Mouse (Mus musculus) T-helper 1 cell (primary cell): ENCODE measurements around the gene Abca12.

ENCODE experiments used
- in situ Hi-C: fragments of 300-600 bp; cut with MboI, MseI; formaldehyde crosslinking; loops from one replicate; pipeline ENCODE4 v1.15.1; 2025; ENCODE audit warnings: high pct_unique_total_duplicates

Gene Abca12

DNA sequence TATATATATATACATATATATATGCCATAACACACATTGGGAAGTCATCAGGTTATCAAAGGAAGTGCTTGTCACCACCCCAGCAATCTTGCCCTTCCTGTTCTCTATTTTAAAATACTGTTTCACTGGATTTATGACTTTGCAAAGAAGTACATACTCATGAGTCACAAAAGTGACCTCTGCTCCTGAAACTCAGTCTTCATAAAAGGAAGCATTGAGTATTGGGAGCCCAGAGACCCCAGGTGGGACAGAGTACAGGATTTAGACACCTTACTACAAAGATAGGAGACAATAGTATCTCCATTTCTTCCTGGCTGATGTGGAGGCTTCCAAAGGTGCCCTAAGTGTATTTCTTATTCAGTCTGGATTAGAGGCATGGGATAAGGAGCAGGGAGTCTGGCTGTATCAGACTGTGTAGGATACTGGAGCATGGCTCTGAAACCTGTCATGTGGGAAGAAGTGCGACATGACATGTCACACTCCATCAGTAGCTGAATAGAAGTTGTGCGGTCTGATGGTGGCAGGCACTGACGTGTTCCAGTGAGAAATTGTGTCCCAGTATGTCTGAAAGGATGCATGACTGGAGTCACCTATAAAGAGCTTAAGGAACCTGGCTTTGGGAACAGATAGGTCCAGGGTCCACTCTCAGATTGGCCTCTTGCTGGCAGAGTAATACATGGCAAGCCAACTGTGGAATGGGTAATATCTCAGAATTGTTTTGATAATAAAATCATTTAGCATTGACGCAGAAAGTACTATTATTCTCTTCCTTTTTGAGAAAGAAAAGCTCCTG is 76.0 kb downstream of the Abca12 start:
- in situ Hi-C loops: no loop called here

DNA sequence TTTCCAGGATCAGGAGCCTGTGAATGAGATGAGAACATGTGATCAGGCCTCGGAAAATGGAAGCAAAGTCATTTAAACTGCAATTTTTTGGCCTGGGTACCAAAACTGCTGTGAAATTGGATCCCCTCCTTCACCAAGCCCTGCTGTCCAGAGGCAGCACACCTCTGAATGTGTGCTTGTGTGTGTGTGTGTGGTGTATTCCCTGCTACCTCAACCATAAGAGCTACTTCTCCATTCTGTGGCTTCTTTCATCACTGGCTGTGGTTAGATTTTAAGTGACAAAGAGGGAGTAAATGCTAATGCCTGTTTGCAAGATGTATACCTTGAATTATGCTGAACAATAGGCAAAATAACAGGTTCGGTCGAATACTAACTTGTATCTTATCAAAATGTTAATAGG is 84.4 kb downstream of the Abca12 start:
- in situ Hi-C loops: no loop called here

DNA sequence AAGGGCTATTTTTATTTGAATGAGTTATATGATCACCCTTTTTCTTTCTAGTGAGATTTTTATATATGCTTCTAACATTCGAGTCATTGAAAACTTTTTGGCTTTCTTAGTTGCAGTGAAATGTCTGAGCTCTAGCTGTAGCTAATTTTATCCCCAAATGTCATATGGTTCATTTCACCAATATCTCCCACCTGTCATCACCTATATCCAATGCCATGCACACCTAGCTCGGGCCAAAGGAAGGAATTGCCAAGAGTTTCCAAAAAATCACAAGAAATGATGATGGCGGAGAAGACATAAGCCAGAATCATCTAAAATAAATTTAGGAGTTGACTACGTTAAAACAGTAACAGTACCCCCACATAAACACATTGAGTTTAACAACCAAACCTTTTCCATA is 102.5 kb downstream of the Abca12 start:
- in situ Hi-C loops: no loop called here

DNA sequence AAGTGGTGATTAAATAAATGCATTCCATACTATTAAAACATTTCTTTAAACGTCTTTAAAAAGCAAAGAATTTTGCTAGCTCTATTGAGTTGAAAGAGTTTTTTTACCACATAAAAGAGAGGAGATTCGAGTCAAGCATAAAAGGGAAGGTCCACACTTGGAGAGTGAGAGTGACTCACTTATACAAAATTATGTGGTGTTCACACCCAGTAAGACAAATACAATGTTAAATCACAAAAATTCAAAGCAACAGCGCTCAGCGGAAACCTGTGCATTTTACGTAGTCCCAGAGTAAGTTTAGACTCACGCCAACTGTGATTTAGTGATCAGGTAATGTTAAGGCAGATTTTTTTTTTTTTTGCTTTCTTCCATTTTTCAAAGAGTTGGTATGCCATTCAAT is 104.1 kb downstream of the Abca12 start:
- in situ Hi-C loops: no loop called here

DNA sequence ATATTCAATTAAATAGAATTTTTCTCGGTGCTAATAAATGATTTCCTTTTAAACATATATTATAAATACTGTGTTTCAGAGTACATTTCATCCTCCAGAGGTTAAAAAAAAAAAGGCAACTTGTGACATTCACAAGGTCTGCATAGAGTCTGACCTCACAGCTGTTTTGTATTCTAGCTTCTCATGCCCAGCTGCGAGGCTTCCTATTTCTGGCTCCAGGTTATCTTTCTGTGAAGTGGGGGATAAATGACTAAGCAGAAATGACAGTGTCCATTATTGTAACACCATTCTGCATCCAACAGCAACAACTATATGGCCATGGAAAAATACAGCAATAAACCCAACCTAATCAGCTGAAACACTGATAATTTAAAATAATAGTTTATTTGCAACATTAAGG is 107.3 kb downstream of the Abca12 start:
- in situ Hi-C loops: no loop called here

DNA sequence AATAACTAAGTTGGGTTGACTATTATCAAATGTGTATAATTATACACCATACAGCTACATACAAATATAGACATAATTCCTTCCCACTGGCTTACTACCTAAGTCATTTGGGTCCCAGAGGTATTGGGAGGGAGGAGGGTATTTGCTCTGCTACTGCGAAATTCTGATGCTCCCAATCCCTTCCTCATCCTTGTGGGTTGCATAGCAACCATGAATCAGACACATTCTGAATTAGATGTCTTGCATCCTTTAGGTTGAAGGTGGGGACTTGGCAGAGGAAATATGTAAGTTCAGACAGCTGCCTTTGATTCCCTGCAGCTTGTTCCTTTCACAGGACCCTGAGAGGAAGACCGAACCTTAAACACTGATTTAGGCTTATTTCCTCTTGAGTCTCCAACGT is 108.5 kb downstream of the Abca12 start:
- in situ Hi-C loops: no loop called here

DNA sequence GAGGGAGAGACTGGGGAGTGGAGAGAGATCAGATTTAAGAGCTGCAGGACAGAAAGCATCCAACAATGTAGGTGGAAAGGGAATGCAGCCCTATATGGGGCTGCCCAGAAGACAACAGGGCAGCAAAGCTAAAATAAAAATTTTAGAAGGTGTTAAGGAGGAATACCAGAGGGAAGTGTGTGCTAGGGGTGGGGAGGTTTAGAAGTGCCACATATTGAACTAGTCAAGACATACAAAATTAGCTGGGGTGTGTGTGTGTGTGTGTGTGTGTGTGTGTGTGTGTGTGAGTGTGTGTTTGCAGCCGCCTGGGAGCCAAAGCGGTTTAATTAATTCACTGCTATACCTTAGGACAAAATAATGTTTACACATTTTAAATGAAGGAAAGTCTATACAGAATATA is 110.1 kb downstream of the Abca12 start:
- in situ Hi-C loops: no loop called here

DNA sequence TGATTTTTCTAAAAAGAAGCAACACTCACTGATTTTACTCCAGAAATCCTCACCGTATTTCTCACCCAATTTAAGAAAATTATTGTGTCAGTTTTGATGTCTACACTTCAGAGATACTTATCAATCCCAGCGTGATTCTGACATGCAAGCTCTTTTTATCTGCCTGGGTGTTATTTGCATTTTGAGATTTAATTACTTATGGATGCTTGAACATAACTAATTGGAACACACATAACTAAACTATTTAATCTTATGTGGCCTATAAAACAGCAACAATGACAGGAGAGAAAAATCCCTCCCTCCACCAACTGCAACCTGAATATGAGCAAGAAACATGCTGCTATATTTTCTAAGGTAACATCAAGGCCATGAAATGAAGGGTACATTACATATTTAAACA is 117.7 kb downstream of the Abca12 start:
- in situ Hi-C loops: no loop called here

DNA sequence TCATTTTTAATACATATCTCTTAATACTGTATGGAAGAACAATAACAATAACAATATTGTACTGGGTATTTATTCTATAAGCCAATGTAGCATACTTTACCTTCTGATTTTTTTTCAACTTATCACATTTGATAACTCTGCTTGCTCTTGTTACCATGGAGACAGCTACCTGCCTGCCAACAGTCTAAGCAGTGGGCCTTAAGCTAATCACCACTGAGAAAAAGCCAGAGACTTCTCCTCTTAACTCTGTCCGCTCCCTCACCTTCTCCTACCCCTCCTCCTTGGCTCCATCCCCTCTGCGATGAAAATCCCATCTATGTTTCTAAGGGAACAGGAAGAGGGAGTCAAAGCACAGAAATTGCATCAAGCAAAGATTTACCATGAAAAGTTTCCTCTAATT is 118.1 kb downstream of the Abca12 start:
- in situ Hi-C loops: no loop called here

DNA sequence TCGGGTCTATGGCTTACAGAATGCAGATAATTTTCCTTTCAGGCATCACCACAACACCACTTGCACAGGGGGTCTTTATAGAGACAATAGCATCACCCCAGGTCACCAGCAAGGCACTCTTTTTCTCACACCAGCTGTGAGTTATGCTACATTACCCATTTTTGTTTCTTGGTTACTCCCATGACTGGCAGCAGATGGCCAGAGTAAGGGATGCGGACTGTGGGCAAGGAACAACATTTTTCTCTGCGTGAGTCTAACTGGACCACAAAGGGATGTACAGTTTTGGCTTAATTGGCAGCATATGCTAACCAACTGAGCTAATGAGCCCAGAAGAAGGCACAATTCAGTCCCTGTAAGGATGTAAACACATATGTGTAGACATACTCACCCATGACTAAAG is 122.8 kb downstream of the Abca12 start:
- in situ Hi-C loops: loop anchor here (5.0 kb wide), 1 partner anchor 830 kb away; no protein-coding TSS in a partner anchor

DNA sequence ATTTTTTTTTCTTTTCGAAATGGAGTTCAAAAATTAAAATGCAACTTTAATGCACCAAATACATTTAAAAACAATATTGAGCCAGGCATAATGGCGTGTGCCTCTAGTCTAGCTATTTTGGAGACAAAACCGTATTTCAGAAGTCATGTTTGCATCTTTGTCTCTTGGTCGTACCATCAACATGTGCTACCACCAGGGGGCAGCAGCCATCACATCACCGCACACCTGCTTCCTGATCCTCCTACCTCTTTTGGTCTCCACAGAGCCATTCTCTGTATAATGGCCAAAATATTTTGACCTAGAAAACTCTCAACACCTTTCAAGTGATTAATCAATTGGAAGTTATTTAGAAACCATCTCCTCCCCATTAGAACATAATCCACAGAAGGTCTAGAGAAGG is 125.2 kb downstream of the Abca12 start:
- in situ Hi-C loops: no loop called here

DNA sequence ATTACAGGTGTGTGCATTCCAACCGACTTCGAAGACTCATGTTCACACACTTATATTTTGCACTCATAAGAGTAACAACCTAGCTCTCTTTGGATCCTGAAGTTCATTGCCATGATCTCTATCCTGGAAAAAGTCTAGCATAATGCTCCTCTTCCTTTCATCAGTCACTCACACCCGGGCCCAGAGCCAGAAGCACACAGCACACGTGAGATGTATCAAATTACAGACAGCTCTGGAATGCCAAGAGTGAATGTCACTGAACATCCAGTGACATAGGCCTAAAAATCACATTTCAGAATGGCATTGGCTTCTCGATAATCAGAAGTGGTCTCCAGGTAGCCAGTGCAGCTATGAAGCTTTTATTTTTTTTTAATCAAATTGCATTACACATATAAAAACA is 137.8 kb downstream of the Abca12 start:
- in situ Hi-C loops: no loop called here

DNA sequence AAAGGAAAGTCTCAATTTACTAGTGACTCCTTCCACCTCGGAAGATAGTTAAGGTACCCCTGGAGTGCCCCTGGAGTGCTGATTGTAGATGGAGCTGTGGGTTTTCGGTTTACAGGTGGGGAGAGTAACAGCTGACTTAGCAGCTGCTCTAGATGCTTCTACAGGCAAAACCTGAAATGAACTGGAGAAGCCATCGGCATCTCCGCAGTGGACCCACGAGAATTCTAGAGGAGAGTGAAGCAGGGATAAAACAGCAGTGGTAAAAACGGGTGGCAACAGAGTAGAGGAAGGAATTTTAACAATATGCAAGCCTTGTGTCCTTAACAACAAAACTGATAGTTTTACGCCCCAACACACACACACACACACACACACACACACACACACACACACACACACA is 142.2 kb downstream of the Abca12 start:
- in situ Hi-C loops: no loop called here

DNA sequence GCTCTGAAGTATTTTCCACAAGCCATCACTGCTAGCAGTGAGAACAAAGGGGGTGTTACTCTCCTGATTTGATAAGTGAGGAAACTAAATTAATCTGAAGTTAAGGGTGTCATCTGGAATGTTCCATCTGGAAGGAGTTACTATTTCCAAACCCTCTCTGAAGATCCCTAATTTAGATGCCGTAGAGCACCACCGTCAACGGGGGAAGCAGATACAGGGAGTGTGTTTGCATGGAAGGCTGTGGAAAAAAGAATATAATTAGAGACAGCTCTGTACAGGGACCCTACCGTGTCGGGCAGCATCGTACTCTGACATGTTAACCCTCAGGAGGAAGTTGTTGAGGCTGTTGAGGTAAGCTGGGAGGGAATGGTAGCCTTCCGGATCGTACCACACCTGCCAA is 142.6 kb downstream of the Abca12 start:
- in situ Hi-C loops: no loop called here

DNA sequence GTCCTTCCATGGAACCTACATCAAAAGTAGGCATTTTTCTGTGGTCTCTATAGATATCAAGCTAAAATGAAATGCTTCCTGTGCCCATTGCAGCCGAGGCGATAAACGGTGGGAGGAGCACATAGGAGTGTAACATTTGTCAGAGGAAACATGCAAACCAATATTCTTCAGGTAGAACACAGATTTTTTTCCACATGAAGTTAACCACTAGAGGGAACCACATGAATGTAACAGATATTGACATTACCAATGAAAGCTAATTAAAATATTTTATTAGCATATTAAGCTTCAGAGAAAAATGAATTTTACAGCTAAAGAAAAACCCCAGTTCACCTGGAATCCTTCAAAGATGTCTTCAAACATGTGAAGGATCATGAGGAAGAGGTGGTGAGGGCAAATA is 144.6 kb downstream of the Abca12 start:
- in situ Hi-C loops: no loop called here

DNA sequence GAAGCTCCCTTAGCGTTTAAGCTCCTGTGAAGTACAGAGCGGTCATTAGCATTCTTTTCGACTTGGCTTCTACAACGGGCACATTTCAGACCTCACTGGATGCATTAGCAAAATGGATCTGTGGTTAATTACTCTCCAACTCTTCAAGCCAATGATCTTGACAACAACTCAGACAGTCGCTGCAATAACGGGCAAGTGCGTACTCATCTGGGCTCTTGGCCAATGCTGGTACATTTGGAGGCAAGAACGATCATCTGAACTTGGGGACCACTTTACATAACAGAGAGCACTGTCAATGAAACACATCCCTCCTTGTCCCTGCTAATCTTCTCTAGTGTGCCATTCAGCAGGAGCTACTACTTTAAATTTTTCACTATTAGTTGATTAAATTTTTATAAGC is 148.1 kb downstream of the Abca12 start:
- in situ Hi-C loops: no loop called here

DNA sequence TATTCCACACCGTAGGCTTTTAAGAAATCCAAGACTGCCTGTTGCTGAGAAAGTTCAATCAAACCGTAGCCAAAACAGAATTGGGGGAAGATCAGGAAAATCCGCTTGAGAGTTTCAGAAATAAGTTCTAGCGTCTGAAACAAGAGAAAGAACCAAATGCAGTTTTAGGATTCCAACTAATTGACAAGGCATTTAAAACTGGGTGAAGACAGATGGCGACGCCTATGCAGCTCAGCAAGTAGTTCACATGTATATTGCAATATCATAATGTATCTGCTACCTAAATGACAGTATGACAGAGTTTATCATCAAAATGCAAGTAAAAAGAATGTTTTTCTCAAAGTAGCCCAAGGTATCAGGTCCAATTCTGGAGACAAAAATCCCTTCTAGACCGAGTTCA is 151.2 kb downstream of the Abca12 start:
- in situ Hi-C loops: no loop called here

DNA sequence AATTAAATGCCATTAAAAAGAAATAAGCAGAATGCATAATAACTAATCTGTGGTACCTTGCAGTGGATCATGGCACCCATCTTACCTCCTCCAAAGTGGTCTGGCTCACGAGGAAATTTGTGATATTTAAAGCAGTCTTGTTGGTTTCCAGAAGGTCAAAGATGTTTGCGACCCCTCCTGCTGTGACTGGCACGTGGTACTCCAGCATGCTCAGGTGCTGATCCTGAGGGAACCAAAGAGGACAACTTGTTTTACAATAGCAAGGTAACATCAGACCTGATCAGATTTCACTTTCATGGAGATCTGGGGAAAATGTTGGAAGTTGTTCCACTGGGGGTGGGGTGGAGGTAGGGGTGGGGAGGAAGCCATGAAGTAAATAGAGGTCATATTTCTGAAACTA is 170.1 kb downstream of the Abca12 start:
- in situ Hi-C loops: no loop called here

DNA sequence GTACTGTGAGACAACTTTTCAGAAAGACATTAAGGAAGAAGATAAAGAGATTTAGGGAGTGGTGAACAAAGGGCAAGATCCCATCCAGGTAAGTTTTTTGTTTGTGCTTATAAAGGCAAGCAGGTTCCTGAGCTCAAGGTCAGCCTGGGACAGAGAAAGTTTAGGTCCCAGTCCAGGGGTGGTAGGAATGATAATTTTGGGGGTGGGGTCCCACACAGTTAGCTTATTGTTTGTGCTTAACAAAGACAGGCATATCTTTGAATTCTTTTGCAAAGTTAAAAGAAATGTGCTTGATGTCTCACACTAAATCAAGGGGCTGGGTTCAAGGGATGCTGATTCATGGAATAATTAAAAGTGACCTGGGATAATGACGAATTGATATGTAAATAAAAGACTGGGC is 173.3 kb downstream of the Abca12 start:
- in situ Hi-C loops: no loop called here

DNA sequence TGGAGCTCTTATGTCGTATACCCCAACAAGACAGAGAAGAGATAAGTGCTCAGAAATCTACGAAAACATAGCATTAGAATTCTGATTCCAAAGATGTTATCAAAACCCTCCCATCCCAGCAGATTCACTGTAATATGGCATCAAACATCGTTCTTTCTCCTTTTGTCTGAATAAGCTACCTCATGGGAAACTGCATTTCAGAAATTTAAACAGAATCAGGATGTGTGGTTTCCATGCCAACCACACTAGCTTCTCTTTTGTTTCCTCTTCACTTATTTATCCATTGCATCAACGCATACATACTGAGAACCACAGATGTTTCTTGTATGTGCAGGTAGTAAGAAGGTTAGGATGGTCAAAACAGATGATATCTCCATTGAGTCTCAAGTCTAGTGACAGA is 175.1 kb downstream of the Abca12 start:
- in situ Hi-C loops: no loop called here

DNA sequence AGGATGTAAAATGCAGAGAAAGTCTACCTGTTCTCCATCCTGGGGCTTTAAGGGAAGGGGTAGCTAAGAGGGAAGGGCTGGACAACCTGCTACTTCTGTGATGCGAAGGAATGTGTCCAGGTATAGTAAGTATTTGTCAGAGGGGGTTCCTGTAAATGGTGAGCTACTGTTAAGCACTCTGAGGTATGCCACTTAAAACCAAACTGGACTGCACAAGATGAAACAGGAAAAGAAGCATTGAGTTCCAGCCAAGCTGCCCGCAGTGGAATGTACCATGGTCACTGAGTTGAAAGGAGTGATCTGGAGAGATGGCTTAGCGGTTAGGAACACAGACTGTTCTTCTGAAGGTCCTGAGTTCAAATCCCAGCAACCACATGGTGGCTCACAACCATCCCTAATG is 179.4 kb downstream of the Abca12 start:
- in situ Hi-C loops: no loop called here

DNA sequence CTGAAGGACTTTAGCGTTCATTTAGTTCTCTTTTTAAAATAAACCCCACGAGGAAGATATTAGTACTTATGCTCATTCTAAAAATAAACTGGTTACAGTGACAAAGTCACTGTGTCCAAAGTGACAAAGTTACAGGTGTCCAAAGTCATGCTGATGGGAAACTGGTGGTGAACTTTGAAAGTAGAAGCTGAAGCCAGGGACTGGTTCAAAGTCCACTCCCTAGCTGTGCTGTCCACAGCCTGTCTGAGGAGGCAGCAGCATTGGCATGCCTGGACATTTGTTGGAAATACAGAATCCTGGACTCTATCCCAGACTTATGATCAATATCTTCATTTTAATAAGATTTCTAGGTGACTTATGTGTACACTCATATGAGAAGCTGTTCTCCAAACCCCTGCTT is 183.5 kb downstream of the Abca12 start:
- in situ Hi-C loops: no loop called here

DNA sequence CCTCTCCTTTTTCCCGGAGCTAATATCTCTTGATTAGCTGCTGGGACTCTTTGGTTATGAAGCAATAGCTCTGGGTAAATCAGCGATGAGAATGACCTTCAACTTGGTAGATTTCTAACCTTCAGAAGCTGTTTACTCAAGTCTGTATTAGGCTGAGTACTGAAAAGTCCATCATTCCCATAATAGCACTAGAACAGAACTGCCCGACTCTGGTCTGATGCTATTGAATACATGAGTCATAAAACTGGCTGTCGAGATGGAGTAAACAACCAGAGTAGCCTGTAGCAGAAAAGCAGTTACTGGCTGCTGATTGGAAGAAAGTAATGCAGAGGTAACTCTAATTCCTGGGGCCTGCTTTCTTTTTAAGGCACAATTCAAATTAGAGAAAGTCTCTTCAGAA is 211.1 kb downstream of the Abca12 start:
- in situ Hi-C loops: no loop called here

DNA sequence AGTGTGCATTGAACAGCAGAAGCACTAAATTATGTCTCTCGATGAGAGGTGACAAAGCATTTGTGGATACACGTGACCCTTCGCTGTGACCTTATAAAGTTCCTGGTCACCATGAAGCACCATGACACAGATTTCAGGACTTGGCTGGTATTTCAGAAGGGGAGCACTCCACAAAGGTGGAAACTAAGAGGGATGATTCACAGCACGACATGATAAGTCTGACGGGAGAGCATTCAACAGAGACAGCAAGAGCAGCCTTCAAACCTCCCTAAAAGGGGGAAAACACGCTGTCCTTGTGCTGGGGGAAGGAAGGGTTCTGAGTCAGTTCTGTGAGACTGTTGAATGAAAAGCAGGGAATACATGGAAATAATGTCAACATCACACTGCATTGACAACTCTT is 218.5 kb downstream of the Abca12 start:
- in situ Hi-C loops: no loop called here
